Mouse (Mus musculus): ENCODE results near the gene Sell.

Gene Sell

DNA sequence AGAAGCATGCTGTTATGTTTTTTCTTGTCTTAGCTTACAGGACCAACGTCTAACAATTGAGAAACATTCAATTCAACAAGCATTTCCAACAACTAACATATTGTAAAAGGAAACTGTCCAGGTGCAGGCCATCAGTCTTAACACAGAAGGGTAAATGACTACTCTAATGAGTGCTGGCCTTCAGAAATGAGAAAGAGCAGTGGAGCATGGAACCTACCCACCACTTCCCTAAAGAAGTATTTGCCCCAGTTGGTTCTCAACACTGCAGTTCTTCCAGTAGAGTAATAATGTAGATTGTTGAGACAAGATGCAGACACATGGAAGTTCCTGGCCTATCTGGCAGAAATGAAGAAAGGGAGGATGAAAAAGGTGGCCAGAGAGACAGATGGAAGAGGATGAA is 14.7 kb downstream of the Sell start:
- DNase-seq, result peak; percentile 63 to 71

DNA sequence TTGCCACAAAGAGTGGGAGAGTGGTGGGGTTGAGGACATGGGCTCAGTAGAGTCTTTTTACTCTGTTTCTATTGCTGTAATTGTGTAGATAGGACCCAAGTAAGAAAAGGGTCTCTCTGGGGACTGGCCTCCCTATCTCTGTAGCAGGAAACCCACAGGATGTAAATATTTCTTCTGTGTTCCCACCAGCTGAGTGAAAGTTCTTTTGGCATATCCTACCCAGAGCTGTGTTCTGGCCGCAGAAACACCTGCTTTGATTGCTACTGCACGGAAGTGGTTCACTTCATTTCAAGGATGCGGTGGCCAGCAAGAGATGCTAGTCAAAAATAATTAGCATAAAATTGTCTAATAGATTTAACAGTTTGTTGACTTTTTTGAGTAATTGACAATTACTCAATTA is 15.2 kb downstream of the Sell start:
- DNase-seq, result peak; percentile 53 to 55

DNA sequence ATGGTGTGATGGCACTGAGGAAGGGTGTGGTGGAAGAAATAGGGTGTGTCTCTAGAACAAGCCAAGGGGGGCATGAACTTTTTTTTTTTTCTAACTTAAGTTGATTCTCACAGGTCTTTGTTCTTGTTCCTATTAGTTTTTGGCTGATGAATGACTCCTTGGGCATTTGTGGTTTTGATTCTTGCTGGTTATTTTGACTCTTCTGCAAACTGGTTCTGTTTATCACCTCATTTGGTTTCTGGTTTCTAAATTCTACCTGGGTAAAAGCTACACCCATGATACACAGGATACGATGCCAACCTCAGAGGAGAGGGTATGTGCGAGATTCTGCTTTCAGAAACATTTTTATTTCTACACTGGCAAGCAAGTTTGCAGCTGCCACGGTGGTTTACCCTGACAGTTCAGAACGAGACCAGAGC is 16.6 kb downstream of the Sell start:
- peak; percentile 64 to 65 for DNase-seq

DNA sequence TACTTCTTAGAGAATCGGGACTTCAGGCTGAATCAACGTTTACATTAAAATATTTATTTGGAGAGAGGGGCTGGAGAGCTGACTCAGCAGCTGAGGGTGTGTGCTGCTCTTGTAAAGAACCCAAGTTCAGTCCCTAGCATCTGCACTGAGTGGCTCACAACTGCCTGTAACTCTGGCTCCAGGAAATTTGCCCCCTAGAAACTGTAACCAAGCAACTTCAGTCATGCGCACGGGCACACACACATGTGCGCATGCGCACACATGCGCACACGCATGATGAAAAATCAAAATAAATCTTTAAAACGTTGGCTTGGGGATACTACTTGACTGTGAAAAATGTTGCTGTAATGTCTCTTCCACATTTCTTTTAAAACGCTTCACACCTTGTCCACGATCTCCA is 17.3 kb downstream of the Sell start:
- no peak for DNase-seq

DNA sequence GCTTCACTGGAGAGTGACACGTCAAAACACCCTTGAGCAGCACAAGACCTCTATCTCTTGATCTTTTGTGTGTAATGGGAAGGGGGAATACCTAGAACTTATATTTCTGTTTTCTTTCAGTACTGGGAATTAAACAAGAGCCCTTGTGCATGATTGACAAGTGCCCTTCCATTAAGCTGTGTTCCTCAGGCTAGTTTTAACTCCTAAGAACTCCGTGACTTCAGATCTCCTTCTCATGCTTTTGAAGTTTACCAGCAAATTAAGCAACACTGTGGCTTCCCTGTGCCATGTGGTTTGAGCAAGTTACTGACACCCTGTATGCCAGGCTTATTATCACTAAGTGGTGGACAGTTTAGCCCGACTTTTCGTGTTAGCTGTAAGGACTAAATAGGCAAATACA is 21.3 kb downstream of the Sell start:
- no peak for DNase-seq

DNA sequence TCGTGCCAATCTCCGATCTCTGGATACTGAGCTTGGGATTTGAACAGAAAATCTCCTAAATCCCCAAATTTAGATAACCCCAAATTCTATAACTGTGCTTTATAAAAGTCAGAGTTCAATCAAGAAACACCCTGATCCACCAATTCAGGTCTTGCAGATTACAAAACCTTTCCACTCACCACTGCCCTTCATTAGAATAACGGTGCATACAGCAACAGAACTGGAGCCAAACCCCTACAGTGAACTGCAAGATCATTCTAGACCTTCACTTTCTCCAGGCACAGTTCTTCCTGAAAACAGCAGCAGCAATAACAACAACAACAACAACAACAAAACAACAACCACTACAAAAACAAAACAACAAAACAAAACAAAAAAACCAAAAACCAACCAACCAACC is 25.0 kb downstream of the Sell start:
- no peak for DNase-seq

DNA sequence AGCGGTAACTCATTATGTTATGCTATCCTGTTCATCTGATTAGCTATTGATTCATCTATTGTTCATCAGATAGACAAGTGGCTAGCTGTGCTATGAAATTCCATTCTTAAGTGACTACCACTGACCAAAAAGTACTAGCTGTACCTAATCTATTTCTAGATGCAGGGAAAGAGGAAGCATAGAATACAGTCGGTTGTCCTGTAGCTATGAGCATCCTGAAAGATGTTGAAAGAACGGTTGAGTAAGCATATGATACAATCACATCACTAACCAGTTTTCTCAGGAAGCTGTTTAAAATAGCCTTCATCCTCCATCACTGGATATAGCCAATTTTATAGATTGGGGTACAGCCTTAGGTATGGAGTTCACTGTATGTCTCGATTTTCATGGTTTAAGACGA is 26.1 kb downstream of the Sell start:
- no peak for DNase-seq

DNA sequence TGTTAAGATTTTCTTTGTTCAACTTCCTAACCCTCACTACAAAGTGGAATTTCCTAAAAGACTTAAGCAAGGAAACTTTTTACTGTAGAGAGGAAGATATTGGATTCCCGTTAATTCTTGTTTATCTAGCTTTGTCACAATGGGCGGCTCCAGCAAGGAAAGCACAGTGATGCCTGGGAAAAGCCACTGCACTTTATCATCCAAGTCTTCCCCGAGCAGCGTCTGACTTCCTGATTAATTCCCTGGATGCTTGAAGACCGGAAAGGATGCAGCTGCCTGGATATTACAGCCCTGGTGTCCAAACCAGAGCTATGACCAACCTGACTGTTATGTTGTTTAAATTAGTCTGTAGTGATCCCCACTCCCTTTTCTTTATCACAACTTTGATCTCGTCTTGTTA is 35.0 kb downstream of the Sell start:
- no peak for DNase-seq

DNA sequence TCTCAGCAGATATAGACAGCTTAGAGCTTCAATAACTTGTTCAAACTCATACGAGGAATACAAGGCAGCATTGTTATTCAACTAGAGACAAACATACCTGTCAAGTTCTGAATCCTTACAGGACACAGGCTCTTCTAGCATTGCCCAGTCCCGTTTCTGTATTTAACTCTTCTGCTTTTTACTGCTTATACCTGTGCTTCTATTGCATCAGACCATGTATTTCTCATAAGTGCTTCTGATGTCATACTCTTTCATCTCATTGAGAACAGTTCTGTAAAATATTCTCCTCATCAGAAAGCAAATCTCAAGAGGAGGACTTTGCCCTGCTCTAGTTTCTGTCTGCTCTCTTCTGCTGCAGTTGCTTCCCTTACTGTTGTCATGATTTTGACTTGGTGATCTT is 36.1 kb downstream of the Sell start:
- no peak for DNase-seq

DNA sequence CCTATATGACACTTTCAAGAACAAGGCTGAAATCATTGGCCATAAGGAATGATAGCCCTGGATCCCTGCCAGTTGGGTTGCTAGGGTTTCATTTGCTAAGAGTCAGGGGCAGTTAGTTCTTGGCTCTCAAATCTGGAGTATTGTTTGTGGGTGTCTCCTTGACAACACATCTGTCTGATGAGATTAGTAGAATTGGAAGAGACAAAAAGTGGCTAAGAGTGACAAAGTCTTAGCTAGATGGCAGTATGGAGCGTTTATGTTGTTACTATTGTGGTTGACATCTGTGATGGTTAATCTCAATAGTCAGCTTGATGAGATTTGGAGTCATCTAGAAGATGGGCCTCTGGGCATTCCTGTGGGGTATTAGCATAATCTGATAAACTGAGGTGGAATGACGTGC is 36.6 kb downstream of the Sell start:
- no peak for DNase-seq

DNA sequence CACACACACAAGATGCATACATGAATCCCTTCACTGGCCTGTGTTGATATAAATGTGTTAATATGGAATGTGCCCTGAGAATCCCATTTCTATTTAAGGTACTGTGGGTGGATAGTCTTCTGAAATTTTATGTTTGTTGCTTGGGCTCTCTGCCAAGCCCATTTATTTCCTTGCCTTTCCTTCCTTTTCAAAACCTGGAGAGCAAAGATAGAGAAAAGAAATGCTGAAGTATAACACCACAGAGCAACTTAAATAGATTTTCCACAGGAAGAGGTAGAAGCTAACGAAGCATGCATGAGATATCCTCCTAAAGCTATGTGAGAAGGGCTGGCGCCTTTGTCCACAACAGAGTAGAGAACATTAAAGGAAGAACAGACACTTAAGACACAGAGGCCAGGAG is 48.0 kb downstream of the Sell start:
- no peak for DNase-seq

DNA sequence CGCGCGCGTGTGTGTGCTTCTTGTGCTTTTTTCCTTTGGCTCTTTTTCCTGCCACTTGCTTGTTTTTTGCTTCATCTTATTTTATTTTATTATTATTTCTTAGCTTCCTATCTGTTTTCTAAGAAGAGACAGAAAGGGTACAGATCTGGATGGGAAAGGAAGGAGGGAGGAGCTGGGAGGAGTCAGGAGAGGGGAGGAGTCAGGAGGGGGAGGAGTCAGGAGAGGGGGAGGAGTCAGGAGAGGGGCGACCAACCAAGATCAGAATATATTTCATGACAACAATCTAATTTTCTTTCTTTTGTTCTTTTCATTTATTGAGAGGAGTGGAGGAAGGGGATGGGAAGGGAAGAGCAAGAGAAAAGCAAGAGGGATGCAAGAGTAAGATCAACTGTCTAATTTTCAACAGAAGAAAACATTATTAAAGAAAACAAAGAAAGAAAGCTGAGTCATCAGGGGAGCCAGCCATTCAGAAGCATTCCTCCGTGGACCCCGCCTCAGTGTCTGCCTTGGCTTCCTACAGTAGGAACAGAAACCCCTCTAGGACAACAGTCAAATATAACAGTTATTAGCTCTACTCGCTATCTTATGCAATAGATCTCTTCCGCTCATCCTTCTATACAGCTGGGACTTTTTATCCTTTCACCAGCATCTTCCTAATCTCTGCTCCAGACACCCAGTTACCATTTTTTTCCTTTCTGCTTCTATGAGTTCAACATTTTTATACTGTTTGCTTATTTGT is 49.0 kb downstream of the Sell start:
- DNase-seq, result no peak

DNA sequence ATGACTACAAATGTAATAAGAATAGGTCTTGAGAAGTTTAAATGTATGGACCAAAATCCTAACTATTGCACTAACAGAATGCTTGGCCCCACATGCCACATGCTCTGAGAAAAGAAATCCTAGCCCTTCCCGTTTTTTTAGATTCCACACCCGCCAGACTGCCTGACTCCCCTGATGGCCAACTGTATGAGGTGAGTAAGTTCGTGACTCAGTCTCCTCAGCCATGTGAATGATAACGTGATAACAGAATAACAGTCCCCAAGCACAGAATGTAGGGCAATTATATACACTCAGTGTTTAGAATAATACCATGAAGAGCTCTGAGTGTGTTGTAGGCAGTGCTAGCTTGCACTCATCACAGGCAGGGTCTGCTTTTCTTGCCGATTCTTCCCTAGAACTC is 52.5 kb downstream of the Sell start:
- DNase-seq, result no peak

DNA sequence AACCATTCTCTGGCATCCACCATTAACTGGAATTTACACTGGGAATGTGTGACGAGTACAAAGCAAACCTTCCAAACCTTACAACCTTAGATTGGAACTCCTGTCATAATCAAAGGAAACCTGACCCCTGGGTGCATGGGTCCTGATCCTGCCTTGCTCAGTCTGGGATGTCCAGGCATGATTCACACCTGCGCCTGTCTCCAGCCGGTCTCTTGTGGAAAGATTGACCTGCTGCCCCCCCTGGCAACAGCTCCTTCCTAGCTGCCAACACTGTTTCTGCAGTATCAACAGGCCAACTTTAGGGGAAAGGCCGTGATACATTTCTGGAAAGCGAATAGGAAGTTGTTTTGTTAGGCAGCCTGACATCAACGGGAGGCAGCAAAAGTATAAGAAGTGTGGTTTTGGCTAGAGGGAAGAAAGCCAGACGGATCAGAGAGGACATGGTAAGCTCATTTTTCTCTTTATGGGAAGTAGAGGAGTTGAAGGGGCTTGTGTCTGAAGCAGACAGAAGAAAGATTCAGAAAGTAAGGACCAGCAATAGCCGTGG is 53.2 kb downstream of the Sell start, which contains the start of gene Selp:
Gene Selp (plus strand): TSS at position 318 of the 547 bp plus-strand sequence.
- no peak for DNase-seq

DNA sequence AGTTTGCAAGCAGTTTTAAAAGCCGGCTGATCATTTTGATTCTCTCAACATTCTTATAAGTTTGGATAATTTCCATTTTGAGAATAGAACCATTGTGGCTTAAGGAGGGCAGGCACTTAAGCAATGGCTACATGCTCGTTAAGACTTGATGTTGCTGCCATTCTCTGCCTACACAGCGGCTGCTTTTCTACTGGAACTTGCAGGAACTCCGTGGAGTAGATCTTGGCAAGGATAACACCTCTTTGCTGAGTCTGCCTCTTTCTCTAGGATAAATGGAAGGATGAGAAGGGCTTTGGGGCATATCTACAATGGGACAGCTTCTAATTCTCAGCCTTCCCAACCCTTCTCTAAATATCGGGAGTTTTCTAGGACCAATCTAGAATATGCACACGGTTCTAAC is 53.9 kb downstream of the Sell start:
- DNase-seq, result no peak

DNA sequence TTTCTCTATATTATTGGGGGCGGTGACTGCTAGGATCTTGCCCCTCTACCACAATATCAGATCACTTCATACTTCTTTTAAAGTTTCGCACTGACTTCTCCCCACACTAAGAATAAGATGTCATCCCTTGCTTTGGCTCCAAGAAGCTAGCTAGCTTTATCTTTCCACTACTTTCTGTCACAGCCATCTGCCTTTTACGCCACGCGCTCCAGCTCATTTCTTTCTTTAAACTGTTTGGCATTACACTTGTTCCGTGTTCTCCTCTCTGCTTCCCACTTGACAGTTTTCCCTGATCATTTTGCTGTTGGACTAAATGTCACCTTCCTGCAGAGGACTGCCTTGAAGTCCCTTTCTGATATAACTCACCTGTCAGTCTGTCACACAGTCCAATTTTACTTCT is 56.1 kb downstream of the Sell start:
- no peak for DNase-seq

DNA sequence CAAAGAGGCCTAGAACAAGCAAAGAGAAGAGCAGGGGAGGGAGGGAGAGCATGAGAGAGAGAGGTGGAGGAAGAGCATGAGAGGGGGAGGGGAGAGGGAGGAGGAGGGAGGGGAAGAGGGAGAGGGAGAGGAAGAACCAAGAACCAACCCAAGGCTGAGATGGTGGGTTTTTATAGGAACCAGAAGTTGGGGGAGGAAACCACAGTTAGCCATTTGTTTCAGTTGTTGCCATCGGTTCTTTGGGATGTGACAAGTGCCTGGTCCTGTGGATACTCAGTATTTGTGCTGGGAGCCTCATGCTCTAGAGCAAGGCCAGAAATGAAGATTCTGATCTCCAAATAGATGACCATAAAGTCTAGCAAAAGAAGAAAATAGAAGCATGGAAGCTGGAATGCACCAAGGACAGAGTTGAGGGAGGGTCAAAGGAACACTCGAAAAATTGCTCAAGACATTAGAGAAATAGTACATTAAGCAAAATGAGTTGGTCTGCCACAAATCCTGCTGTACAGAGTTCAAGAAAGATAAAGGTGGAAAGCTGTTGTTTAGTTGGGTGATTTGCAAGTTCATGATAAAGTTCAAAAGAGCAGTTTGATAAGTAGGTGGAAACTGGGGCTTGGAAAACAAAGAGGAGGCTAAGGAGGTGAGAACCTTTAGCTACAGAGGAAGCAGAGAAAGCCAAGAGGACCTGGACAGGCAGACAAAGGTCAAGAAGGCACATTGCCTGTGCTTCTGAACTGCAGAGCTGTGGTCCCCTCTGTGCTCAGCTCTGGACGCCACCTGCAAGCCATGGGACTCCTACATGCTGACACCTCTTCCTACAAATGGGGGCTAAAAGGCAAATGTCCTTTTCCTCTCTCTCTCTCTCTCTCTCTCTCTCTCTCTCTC is 58.4 kb downstream of the Sell start:
- DNase-seq, result no peak

DNA sequence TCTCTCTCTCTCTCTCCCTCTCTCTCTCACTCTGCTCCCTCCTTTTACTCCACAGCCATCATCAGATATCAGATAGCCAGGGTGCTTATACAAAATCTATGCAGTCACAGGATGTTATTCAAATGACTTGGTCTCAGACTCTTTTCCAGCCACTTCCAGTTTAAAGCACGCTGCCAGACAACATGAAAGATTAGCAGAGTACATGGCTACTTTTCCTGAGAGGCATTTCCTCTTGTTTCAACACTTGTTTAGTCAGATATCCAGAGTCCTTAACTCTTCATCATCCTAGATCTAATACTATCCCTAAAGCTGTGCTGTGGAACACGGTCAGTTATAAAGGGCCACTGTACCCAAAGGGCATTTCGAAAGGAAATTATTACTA is 59.0 kb downstream of the Sell start:
- DNase-seq, result no peak

DNA sequence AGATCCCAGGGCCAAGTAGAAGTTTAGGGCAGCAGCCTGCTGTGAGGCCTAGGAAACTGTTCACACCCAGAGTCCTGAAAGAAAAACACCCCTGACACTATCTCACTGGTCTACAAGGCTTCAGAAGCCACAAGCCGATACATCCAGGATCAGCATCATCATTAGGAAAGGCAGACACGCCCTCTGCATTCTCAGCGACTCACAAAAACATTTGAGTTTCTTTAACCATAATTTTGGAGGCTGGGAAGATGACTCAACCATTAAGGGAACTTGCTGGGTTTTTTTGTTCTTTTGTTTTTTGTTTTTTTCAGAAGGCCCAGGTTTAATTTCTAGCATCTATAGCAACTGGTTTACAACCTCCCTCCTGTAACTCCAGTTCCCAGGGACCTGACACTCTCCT is 62.1 kb downstream of the Sell start:
- no peak for DNase-seq

DNA sequence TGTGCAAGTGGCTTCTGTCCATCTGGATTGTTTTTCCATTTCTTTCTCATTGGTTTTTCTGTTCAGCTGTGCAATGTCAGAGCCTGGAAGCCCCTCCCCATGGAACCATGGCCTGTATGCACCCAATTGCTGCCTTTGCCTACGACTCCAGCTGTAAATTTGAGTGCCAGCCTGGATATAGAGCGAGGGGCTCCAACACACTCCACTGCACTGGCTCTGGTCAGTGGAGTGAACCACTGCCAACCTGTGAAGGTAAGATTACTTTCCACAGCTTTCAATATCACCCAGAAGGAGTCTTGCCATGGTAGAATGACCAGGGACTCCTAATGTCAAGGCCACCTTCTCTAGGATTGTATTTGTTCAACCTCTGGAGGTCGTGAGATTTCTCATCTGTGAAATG is 68.2 kb downstream of the Sell start:
- DNase-seq, result no peak

DNA sequence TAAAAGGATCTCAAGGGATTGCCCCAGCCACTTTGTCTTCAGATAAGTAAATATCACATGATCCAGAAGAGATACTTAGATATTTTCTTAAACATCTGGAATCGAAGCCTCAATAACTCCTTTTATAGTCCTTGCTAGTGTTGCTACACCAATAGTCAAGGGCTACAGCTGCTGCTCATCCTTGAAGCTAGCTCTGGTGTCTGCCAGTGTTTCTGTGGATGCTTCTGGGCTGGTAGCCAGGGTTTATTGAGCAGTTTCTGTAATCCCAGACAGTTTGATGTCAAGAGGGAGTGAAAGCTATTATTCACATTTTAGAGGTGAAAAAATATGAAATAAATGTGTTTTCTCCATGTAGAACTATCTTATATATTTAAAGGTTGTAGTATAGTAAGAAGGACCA is 70.8 kb downstream of the Sell start:
- no peak for DNase-seq

Measured in B cell, adult 2 months (primary cell).